Mouse (Mus musculus): Measurements from ENCODE around the gene Cog2. TPM values are rescaled to one million over a fixed set of nuclear protein-coding genes. Genes with fewer than 3 reads are reported as not detected.

Cog2 gene
- total RNA-seq, 1 experiment from 2014 or later = 26.2 TPM

DNA sequence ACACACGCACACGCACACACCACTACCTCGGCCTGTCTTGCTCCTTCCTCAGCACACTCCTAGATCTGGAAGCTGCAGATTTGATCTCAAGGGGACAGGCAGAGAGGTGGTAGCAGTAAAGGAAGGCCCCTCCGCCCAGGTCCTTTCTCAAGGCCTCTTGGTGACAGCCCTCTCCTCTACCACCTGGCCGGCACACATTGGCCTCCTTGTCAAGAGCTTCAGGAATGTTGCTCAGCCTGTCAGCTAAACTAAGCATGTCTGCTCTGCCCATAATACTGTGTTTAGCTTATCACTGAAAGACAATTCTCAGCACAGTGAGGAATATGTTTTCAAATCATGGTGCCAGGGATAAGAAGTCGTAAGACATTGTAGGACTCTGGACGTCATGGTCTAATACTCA, 35.6 kb downstream of the Cog2 start:
- ATAC-seq (ENCODE audit: extremely low read depth, insufficient number of reproducible peaks, low FRiP score, poor library complexity, severe bottlenecking) = no peak

DNA sequence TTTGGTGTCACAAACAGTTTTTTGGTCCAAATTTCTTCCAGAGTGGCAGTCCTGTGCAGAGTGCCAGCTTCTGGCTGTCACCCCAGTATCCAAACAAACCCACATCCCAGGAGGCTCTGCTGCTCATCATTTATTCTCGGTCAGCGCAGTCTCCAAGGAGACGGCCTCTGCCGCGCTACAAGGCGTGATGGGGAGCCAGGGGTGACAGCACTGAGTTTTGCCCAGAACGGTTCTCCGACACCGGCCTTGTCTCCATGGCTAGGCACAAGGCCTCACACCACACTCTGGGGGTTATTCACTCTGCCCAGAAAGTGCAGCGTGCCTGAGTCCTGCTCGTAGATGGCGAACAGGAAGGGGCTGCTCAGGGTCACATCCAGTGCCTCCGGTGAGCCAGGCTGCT, 36.1 kb downstream of the Cog2 start:
- ATAC-seq (ENCODE audit: extremely low read depth, insufficient number of reproducible peaks, low FRiP score, poor library complexity, severe bottlenecking) = no peak

DNA sequence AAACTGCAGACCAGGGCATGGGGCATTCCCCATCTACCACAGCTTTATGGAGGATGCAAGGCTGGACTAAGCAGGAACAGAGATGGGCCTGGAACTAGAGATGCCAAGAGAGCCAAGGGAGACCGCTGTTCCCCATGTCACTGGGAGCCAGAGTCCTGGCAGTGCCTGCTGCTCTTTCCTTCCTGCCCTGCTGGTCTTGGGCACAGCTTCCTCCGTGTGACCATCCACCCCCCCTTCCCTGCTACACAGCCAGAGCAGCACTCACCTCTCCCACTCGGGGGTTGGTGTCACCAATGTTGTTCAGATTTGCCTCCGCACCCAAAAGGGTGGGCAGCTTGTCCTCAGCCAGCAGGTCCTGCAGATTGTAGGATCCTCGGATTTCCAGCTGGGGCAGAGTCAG, 36.9 kb downstream of the Cog2 start:
- no peak for ATAC-seq (ENCODE audit: extremely low read depth, insufficient number of reproducible peaks, low FRiP score, poor library complexity, severe bottlenecking)

DNA sequence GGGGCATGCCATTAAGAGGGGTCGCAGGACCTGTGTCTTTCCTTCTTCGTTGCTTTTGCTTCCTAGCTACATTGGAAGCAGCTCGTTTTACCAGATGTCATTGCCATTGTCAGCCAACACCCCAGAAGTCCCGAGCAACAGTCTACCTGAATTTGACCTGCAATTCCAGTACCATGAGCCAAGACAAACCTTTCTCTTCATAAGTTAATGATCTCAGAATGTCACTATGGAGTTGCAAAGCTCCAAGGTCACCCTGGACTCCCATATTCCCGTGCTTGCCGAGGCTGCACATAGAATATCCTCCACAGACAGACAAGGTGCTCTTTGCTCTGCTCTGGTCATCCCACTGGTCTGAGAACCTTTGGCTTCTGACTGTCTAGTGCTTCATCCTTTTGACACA, 46.6 kb downstream of the Cog2 start:
- no peak for ATAC-seq (ENCODE audit: extremely low read depth, insufficient number of reproducible peaks, low FRiP score, poor library complexity, severe bottlenecking)

DNA sequence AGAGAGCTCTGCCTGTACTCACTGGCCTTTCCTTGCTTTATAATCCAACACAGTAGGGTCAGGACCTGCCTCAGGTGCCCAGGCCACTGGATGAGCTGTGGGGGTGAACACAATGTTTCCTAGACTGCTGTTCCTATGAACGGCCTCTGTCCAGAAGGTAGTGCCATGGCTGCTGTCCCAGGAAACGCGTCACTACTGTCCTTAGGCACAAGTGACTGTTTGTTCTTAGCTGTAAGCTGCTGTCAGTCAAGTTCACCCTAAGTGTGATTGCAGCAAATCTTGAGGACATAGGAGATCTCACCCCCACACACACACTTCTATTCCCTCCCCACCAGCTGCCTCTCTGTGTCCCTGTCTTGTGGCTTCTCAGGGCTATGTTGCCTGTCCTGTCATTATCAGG, 47.0 kb downstream of the Cog2 start:
- no peak for ATAC-seq (ENCODE audit: extremely low read depth, insufficient number of reproducible peaks, low FRiP score, poor library complexity, severe bottlenecking)

DNA sequence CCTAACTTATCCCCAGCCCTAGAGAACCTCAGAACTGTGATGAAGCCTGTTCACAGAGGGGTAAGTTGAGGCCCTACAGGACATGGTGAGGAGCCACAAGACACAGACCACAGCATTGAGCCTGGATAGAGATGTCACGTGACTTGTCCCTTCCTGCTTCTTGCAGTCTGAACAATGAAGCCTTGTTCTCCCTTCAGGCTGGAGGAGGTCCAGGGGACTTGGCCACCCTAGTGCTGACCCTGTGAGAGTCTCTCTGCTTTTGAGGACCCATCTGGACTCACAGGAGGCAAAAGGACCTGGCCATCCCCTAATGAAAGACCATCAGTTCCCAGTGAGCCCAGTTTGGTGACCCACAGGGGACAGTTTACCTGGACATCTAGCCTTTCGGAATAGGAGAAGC, 48.5 kb downstream of the Cog2 start:
- no peak for ATAC-seq (ENCODE audit: extremely low read depth, insufficient number of reproducible peaks, low FRiP score, poor library complexity, severe bottlenecking)

DNA sequence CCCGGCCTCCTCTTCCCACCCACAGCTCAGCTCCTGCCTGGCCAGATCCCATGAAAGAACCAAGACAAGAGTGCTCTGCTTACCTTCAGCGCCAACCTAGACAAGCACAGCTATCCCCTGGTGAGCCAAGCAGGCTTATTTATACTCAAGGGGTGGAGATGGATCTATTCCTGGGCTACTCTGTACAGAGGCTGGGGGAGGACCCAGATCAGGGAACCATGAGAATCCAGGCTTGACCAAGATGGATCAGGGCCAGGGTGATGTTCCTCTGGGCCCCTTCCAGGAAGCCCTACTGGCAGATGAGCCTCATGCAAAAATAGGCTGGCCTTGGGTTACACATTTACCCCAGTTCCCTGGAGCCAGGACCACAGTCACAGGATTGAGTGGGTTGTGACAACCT, 49.0 kb downstream of the Cog2 start, which contains the start of gene Agt:
Agt (minus strand) TSS at position 114 of the 400 bp plus-strand sequence.
- no peak for ATAC-seq (ENCODE audit: extremely low read depth, insufficient number of reproducible peaks, low FRiP score, poor library complexity, severe bottlenecking)

DNA sequence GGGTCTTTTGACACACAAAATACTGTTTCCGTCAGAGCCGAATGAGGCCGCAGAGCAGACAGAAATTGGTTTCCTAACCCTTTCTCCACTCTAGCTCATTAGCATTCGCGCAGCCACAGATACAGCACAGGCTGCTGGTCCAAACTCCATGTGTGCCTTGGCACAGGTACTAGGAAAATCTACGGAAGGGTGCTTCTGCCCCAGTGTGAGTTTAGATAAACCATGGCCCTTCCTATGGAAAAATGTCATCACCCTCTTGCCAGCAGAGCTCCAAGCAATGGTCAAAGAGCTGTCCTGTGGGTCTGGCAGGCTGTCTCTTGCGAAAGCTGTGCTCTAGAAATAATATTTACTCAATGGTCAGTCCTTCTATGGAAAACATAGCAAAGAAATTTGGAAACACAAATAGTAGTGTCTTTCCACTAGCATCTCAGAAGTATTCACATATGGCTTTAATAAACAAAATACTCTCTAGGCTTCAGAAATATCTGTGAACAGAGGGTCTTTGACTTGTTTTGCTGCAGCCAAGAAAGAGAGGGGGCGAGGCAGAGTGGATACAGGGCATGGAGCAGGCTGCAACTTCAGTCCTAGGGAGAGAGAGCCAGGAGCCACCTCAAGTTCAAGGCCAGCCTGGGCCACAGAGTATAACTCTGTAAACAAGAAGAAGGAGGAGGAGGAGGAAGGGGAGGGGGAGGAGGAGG, 51.3 kb downstream of the Cog2 start:
- no peak for ATAC-seq (ENCODE audit: extremely low read depth, insufficient number of reproducible peaks, low FRiP score, poor library complexity, severe bottlenecking)

DNA sequence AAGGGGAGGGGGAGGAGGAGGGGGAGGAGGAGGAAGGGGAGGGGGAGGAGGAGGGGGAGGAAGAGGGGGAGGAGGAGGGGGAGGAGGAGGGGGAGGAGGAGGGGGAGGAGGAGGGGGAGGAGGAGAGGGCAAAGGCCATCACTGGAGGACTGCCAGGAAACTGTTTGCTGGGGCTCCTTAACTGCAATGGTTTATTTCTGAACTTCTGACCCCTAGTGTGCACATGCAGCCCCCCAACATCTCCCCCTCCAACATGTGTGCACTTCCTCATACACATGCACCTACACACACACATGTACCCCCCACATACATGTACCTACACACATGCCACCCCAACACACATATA, 51.8 kb downstream of the Cog2 start:
- no peak for ATAC-seq (ENCODE audit: extremely low read depth, insufficient number of reproducible peaks, low FRiP score, poor library complexity, severe bottlenecking)

DNA sequence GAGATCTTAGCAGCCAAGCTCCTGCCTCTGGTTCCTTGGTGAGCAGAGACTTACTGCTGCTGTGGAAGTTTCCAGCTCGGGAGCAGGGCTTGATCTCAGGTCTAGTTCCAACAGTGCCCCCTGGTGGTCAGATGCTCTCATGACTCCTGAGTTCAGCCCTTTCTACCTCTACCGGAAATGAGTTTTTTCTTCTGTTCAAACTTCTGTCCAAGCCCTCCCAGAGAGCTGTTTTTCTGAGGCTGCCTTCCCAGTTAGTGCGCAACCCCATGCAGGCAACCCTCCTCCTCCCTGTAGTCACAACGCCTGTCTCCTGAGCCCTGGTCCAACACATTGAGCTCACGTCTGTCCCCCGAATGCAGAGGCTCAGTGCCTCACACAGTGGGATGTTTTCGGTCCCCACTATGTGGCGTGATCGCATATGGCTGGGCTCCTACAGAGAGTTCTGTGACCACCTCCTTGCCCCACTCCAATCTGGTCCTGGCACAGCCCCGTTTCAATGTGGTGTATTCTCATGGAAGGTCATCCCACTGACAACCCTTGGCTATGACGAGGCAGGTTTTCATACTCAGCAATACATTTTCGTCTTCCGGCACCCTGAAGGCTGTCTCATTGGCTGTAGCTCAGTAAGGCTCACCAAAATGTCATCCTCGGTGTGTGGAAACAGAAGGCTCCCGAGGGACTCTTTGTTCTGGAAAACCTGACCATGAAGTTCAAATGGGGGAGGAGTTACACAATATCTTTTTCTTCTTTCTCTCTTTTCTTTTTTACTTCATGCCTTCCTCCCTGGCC, 53.2 kb downstream of the Cog2 start:
- peak; percentile 39 for ATAC-seq (ENCODE audit: extremely low read depth, insufficient number of reproducible peaks, low FRiP score, poor library complexity, severe bottlenecking)

DNA sequence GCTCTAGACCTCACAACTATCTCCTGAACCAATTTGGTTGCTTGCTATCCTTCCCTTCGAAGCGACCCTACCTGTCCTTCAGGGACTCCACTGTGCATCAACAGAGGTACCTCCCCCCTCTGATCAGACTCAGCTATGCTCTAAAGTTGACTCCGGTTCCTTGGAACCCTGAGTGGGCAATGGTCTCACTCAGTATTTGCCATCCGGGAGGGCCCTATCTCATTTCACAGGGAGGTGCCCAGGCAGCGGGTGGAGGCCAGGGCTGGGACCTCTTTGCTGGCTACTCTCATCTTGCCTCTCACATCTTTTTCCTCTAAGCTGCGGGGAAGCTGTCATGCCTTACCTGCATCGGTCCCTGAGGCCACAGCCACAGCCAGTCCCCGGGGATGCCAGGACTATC, 55.2 kb downstream of the Cog2 start, which contains the start of gene Capn9:
Capn9 (plus strand) TSS at position 301 of the 400 bp plus-strand sequence.
- ATAC-seq (ENCODE audit: extremely low read depth, insufficient number of reproducible peaks, low FRiP score, poor library complexity, severe bottlenecking) = no peak

DNA sequence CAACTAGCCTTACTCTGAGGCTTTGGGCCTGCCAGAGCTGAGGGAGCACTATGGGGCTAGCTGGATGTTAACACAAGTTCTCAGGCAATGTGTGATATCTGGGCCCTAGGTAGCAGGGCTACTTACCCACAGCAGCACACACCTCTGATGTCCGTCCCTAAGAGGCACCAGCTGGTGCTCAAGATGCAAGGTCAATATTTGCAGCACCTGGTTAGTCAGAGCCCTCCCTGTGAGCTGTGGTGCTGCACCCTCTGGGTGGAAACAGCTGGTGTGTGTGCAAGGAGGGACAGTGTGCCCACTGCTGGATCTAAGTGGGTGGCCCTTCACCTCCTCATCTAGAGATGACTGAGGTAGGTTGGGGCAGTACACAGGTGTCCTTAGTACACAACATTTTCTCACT, 56.2 kb downstream of the Cog2 start:
- ATAC-seq (ENCODE audit: extremely low read depth, insufficient number of reproducible peaks, low FRiP score, poor library complexity, severe bottlenecking) = no peak

DNA sequence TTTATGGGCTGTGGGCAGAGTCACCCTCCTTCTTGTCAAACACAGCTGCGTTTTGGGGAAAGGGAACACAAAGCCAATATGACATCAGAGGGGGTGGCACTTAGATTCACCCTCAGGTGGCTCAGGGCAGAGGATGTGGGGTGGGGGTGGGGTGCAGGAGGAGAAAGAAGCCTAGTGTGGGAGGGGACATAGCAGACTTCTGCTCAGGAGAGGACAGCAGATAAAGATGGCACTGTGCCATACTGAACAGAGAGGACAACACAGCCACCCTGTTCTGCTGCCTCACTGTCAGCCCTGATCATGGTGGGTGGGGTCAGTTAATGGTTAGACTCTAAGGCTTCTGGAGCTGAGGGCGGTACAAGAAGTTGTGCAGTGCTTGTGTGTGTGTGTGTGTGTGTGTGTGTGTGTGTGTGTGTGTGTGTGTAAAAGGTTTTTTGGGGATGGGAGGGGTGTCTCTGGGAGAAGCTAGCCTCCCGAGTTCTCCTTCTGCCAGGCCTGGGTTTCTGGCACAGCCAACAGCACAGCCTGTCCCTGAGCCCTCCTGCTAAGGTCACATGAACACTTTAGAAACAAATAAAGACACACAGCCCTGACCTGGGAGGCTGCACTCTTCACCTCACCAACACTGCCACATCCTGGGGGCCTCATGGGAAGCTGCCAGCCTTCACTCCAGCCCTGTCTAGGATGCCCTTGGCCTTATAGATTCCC, 65.3 kb downstream of the Cog2 start:
- no peak for ATAC-seq (ENCODE audit: extremely low read depth, insufficient number of reproducible peaks, low FRiP score, poor library complexity, severe bottlenecking)

DNA sequence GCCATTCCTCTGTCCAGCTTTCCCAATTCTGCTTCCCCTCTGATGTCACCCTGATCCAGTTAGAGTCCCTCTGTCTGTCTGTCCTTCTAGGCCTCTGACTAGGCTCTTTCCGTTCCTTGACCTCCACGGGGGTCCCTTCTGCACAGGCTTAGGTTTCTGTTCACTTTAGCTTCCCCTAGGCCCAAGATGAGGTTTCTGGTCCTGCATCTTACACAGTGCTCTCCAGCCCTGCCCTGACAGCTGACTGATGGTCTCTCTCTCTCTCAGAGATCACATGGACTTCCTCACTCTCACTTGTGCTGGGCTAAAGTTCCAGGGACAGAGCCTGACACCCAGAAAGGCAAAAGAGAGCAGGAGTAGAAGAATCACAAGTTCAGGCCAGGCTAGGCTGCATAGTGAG, 66.0 kb downstream of the Cog2 start:
- ATAC-seq (ENCODE audit: extremely low read depth, insufficient number of reproducible peaks, low FRiP score, poor library complexity, severe bottlenecking) = no peak

DNA sequence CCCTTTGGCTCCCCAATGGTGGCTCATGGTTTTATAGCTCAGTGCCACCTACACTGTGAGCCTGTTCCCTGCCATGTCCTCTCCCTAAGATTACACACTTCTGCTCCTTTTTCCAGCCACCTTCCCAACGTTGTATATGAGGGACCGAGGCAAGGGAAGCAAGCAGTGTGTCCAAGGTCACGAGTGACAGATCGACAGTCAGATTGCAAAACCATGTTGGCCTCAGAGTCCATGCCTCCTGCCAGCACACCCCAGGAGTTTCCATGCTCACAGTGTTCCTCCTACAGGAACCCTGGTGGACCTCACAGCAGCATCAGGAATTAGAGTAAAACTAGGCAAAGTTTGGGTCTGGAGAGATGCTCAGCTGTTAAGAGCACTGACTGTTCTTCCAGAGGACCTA, 68.8 kb downstream of the Cog2 start:
- ATAC-seq (ENCODE audit: extremely low read depth, insufficient number of reproducible peaks, low FRiP score, poor library complexity, severe bottlenecking) = no peak

Other genes with a start within 250 kb of the Cog2 start
- not detected in 2 replicates for gene Pgbd5, start 81.1 kb upstream of the Cog2 start, total RNA-seq (2017)
- gene Agt, start 48.9 kb downstream of the Cog2 start, total RNA-seq (2017) = not detected in 2 replicates
- gene Capn9, start 55.3 kb downstream of the Cog2 start, total RNA-seq (2017) = not detected in 2 replicates
- gene 2310022B05Rik, start 142.6 kb downstream of the Cog2 start, total RNA-seq (2017) = 1.8 and 2.6 TPM in 2 replicates
- gene Ttc13, start 201.2 kb downstream of the Cog2 start, total RNA-seq (2017) = 60.0 and 63.4 TPM in 2 replicates
- 9.1 and 12.9 TPM in 2 replicates for gene Arv1, start 201.4 kb downstream of the Cog2 start, total RNA-seq (2017)
- gene Fam89a, start 231.1 kb downstream of the Cog2 start, total RNA-seq (2017) = not detected in 2 replicates

Data from neutrophil, adult 5-6 weeks (primary cell).